Mouse (Mus musculus): Measurements from ENCODE around the gene Plk5. TPM values are rescaled to one million over a fixed set of nuclear protein-coding genes. Genes with fewer than 3 reads are reported as not detected.

Plk5 gene
- polyA plus RNA-seq, 1 experiment from 2014 or later, result 1.0 TPM

DNA sequence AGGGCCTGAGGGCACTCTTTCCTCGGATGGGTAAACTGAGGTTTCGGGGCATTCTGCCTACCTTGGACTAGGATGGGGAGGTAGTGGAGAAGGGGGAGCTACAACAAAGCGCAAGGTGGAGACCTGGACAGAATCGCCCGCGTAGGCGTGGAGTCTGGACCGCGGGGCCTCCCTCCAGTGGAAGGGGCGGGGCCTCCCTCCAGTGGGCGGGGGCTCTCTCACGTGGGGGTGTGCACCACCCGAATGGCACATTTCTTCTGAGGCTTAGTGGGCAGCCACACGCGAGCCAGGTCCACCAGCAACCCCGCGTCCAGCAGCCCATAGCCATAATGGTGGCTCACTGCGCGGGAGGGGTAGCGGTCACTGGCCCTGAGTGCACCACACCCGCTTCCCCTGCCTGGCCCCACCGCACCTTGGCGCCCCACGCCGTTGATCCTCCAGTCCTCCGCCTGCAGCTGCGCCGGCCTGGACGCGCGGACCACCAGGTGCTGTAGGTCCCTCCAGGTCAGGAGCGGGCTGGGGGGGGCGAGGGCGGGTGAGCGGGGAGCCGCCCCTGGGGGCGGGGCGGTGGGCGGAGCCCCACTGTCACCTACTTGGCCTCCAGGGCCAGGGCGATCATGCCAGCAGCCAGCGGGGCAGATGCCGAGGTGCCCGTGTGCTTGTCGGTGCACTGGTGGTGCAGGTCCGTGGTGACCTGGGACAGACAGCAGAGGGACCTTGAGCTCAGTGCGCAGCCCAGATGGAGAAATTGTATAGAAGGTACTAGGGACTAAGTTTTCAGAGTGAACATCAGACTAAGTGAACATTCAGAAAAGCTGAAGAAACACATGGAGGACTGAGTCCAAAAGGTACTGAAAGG lies 32.8 kb upstream of the Plk5 start:
- peak; percentile 56 for DNase-seq (ENCODE audit: low spot score)
- Histone ChIP-seq H3K9ac (replicated peaks; ENCODE audit: low read depth) (peak overlapping the region; percentile 23; the same call in 1 of the 2 replicates), H3K27me3 (replicated peaks; ENCODE audit: insufficient read depth, low read length) (no peaks in the 10 kb centered on the region), H3K9me3 (ENCODE audit: low read length) (no peaks in the 10 kb centered on the region), H3K36me3 (ENCODE audit: insufficient read depth, low read length) (no peaks in the 10 kb centered on the region), H3K4me1 (ENCODE audit: insufficient read depth, low read depth, low read length) (peaks cover 20% of the 10 kb centered on the region), H3K27ac (ENCODE audit: low read length) (peak overlapping the region; percentile 33), H3K4me2 (replicated peaks; ENCODE audit: low read depth, low read length) (peak overlapping the region; percentile 96), H3K4me3 (ENCODE audit: low read depth, low read length) (peak overlapping the region; percentile 55)
- peak; percentile 74 for ATAC-seq
- TF ChIP-seq EP300 (IDR thresholded peaks at IDR 0.05) (no peak), CTCF (IDR thresholded peaks at IDR 0.05) (no peak; the same call in 1 of the 2 replicates)
- whole genome bisulfite sequencing, result 4% methylated on average over 42 of the region's 46 CpGs

DNA sequence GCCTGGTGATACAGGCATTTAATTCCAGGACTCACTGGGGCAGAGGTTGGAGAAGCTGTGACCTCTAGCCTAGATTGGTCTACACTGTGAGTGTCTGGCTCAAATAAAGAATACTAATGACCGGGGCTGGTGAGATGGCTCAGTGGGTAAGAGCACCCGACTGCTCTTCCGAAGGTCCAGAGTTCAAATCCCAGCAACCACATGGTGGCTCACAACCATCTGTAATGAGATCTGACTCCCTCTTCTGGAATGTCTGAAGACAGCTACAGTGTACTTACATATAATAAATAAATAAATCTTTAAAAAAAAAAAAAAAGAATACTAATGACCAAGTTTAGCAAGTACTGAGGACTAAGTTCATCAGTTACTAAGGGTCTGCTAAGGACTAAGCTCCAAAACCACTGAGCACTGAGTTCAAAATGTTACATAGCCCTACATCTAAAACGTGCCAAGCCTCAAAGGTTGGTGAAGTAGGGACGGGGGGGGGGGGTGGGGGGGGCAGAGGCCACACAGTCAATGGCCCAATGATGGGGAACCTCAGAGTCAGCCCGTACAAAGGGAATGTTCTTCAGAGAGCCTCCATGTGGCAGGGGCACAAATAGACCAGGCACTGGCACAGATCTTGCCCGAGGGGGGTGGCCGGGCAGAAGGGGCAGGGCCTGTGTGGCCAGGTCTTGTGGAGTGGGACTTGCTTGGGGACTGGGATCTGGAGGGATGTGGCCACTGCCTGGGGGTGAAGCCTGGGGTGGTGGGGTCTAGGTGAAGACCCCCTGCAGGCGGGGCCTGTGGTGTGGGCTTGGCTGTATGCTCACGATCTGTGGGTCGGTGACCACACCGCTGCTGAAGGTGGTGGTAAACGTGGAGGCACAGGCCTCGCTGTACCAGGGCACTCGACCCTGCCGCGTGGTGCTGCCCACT lies 31.9 kb upstream of the Plk5 start:
- Histone ChIP-seq H3K27me3 (replicated peaks; ENCODE audit: insufficient read depth, low read length) (no peaks in the 10 kb centered on the region), H3K27ac (ENCODE audit: low read length) (no peak overlapping the region; the same call in 1 of the 2 replicates), H3K4me3 (ENCODE audit: low read depth, low read length) (no peak overlapping the region), H3K9me3 (ENCODE audit: low read length) (no peaks in the 10 kb centered on the region), H3K9ac (replicated peaks; ENCODE audit: low read depth) (no peak overlapping the region), H3K4me2 (replicated peaks; ENCODE audit: low read depth, low read length) (peak overlapping the region; percentile 96; the same call in 1 of the 2 replicates), H3K4me1 (ENCODE audit: insufficient read depth, low read depth, low read length) (peaks cover 17% of the 10 kb centered on the region), H3K36me3 (ENCODE audit: insufficient read depth, low read length) (no peaks in the 10 kb centered on the region)
- TF ChIP-seq CTCF (IDR thresholded peaks at IDR 0.05) (no peak), EP300 (IDR thresholded peaks at IDR 0.05) (no peak)
- whole genome bisulfite sequencing, result 75% methylated on average over 17 of the region's 17 CpGs
- no peak for ATAC-seq
- DNase-seq (ENCODE audit: low spot score), result no peak

GRCm38 (mm10) chr10:80325045-80325444 lies 31.2 kb upstream of the Plk5 start:
- H3K4me3 ChIP-seq (ENCODE audit: low read depth, low read length), result no peak overlapping the region
- H3K4me2 ChIP-seq (replicated peaks; ENCODE audit: low read depth, low read length), result no peak overlapping the region
- TF ChIP-seq EP300 (IDR thresholded peaks at IDR 0.05), result no peak
- no peak for TF ChIP-seq CTCF (IDR thresholded peaks at IDR 0.05)
- no peaks in the 10 kb centered on the region for H3K36me3 ChIP-seq (ENCODE audit: insufficient read depth, low read length)
- no peaks in the 10 kb centered on the region for H3K9me3 ChIP-seq (ENCODE audit: low read length)
- DNase-seq (ENCODE audit: low spot score) (no peak), ATAC-seq (no peak)
- no peaks in the 10 kb centered on the region for H3K27me3 ChIP-seq (replicated peaks; ENCODE audit: insufficient read depth, low read length)
- no peak overlapping the region for H3K27ac ChIP-seq (ENCODE audit: low read length)
- WGBS, result 85% methylated on average over 21 of the region's 21 CpGs
- H3K9ac ChIP-seq (replicated peaks; ENCODE audit: low read depth), result no peak overlapping the region
- H3K4me1 ChIP-seq (ENCODE audit: insufficient read depth, low read depth, low read length), result peaks cover 14% of the 10 kb centered on the region

DNA sequence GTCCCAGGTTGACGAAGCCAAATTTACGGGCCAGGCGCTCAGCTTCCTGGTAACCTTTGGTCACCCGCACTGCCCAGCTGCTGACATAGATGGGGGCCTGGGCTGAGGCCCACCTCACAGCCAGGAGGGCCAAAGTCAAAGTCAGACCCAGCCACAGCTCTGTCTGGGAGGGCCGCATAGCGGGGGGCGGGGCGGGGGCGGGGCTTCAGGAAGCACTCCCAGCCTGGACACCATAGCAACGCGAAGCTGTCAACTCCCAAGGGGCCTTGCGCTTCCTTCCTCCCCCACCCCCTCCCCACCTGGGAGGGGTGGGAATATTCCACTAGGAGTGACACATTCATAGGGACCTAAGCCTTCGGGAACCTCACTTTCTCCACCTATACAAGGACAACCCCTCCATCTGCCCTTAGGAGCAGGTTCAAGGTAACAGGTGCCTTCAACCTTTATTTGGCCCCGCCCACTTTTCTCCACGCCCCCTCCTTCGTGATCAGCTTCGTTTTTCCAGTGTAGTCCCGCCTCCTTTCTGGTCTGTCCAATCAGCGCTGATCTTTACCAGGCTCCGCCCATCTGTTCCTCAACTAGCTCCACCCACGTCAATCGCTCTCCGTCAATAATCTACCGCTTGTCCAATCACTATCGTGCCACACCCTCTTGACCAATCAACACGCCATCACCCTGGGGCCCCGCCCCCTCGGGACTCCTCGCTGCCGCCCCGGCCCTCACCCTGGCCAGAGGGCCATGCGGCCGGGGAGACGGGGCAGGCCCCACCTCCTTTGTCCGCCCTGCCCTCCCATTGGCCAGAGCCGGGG lies 26.8 kb upstream of the Plk5 start, which contains the start of the genes Pcsk4 and Reep6:
Gene Pcsk4 (minus strand): TSS at position 226 of the 809 bp plus-strand sequence.
Gene Reep6 (plus strand): TSS at position 681 of the 809 bp plus-strand sequence.
- Histone ChIP-seq H3K4me3 (ENCODE audit: low read depth, low read length) (peak within 1 kb of the TSS; percentile 40), H3K4me1 (ENCODE audit: insufficient read depth, low read depth, low read length) (peaks cover 4% of the 10 kb centered on the region), H3K9ac (replicated peaks; ENCODE audit: low read depth) (no peak within 1 kb of the TSS), H3K4me2 (replicated peaks; ENCODE audit: low read depth, low read length) (peak within 1 kb of the TSS; percentile 78), H3K9me3 (ENCODE audit: low read length) (no peaks in the 10 kb centered on the region), H3K27me3 (replicated peaks; ENCODE audit: insufficient read depth, low read length) (no peaks in the 10 kb centered on the region; the same call in 1 of the 2 replicates), H3K36me3 (ENCODE audit: insufficient read depth, low read length) (no peaks in the 10 kb centered on the region), H3K27ac (ENCODE audit: low read length) (peak within 1 kb of the TSS; percentile 16; the same call in 1 of the 2 replicates)
- TF ChIP-seq EP300 (IDR thresholded peaks at IDR 0.05) (no peak), CTCF (IDR thresholded peaks at IDR 0.05) (no peak)
- ATAC-seq, result peak; percentile 97
- peak; percentile 99 for DNase-seq (ENCODE audit: low spot score)
- WGBS, result 5% methylated on average over 31 of the region's 36 CpGs

DNA sequence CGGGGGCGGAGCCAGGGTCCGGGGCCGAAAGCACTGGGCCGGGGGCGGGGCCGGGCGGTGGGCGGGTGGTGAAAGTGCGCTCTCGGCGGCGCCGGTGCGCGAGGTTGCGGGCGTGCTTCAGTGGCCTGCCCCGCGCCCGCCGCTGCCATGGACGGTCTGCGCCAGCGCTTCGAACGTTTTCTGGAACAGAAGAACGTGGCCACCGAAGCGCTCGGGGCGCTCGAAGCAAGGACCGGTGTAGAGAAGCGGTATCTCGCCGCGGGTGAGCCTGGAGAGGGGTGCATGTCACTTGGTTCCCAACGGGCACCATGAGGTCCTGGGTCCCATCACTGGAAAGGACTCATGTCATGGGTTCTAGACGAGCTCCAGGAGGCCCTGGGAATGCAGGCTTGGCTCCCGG lies 26.2 kb upstream of the Plk5 start:
- H3K9ac ChIP-seq (replicated peaks; ENCODE audit: low read depth), result no peak overlapping the region
- H3K27me3 ChIP-seq (replicated peaks; ENCODE audit: insufficient read depth, low read length), result no peaks in the 10 kb centered on the region; the same call in 1 of the 2 replicates
- TF ChIP-seq CTCF (IDR thresholded peaks at IDR 0.05) (no peak), EP300 (IDR thresholded peaks at IDR 0.05) (no peak)
- peak overlapping the region; percentile 40 for H3K4me3 ChIP-seq (ENCODE audit: low read depth, low read length)
- H3K9me3 ChIP-seq (ENCODE audit: low read length), result no peaks in the 10 kb centered on the region
- peak overlapping the region; percentile 16; the same call in 1 of the 2 replicates for H3K27ac ChIP-seq (ENCODE audit: low read length)
- no peak for ATAC-seq
- peaks cover 4% of the 10 kb centered on the region for H3K4me1 ChIP-seq (ENCODE audit: insufficient read depth, low read depth, low read length)
- no peaks in the 10 kb centered on the region for H3K36me3 ChIP-seq (ENCODE audit: insufficient read depth, low read length)
- peak overlapping the region; percentile 78 for H3K4me2 ChIP-seq (replicated peaks; ENCODE audit: low read depth, low read length)
- under 1% methylated on average over 32 of the region's 41 CpGs for WGBS
- no peak for DNase-seq (ENCODE audit: low spot score)

Data from lung, postnatal 0 days (tissue).